Mouse (Mus musculus) gastrocnemius, adult 2 months (tissue): ENCODE results near the gene Lmo7. TPM values are rescaled to one million over a fixed set of nuclear protein-coding genes. Genes with fewer than 3 reads are reported as not detected.
A peak's percentile ranks its signal among the peaks of the same experiment; 100 is the strongest.

Source experiments
- DNase-seq: peaks from one replicate; pipeline ENCODE4 v3.0.0; 2022
- H3K27ac ChIP-seq: fragments of 200-600 bp; 2 replicates; pipeline ENCODE4 v1.8.1; 2022; ENCODE audit warnings: mild to moderate bottlenecking
- H3K4me3 ChIP-seq: fragments of 200-600 bp; 2 replicates; pipeline ENCODE4 v1.8.1; 2022; ENCODE audit warnings: mild to moderate bottlenecking, moderate library complexity
- CTCF ChIP-seq: fragments of 200-600 bp; IDR thresholded peaks from 2 replicates; pipeline ENCODE4 v1.8.1; 2022; ENCODE audit warnings: antibody characterized with exemption, mild to moderate bottlenecking, moderate library complexity
- intact Hi-C: fragments of 180-260 bp; cut with DNase I; formaldehyde crosslinking; loops from one replicate; pipeline ENCODE4 v1.15.1; 2025
- total RNA-seq, 2 experiments: library from RNA; stranded (reverse); gene quantifications; 2 replicates each; pipeline ENCODE4 v1.2.3; 2021

Lmo7 gene
- total RNA-seq, 2 experiments from 2014 or later, result 66.4 to 75.5 TPM

GRCm38 (mm10) chr14:101784315-101784945 lies 54.7 kb downstream of the Lmo7 start:
- no peak overlapping the region for H3K4me3 ChIP-seq
- no peak overlapping the region for H3K27ac ChIP-seq
- intact Hi-C loops, result loop anchor here (5.0 to 10.0 kb wide), 4 partner anchors 90 to 163 kb away; no protein-coding TSS in a partner anchor
- DNase-seq, result no peak
- TF ChIP-seq CTCF, result no peak

DNA sequence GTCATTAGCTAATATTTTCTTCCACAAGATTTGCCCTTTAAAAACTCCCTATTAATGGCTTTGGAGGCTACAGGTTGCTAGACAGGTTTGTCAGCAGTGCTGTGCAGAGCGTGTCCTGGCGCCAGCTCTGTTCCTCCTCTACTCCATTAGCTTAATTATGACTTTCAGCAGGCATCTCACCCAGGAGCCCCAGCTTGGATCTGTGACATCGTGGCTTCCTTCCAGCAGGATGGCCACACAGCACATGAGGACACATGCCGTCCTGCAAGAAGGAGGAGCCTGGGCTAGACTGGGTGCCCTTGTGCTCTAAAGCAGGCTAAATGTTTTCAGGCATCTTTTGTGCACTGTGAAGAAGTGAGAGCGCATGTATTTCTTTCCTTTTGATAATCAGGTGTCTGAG lies 58.1 kb downstream of the Lmo7 start:
- intact Hi-C loops, result loop anchor here (10.0 kb wide), 1 partner anchor 87 kb away; no protein-coding TSS in a partner anchor
- no peak for TF ChIP-seq CTCF
- Histone ChIP-seq H3K4me3 (no peak overlapping the region), H3K27ac (no peak overlapping the region)
- DNase-seq, result peak; percentile 35

GRCm38 (mm10) chr14:101788475-101788874 lies 58.7 kb downstream of the Lmo7 start:
- Histone ChIP-seq H3K27ac (no peak overlapping the region), H3K4me3 (no peak overlapping the region)
- DNase-seq, result no peak
- TF ChIP-seq CTCF, result no peak
- intact Hi-C loops, result loop anchor here (10.0 kb wide), 1 partner anchor 86 kb away; no protein-coding TSS in a partner anchor

- H3K4me3 ChIP-seq, result no peak overlapping the region
- DNase-seq, result no peak
- H3K27ac ChIP-seq, result no peak overlapping the region
- intact Hi-C loops, result no loop called here
- TF ChIP-seq CTCF, result no peak
These were observed 64.9 kb downstream of the Lmo7 start for GRCm38 (mm10) chr14:101794553-101795177.

- intact Hi-C loops, result no loop called here
- TF ChIP-seq CTCF, result no peak
- no peak for DNase-seq
- Histone ChIP-seq H3K4me3 (no peak overlapping the region), H3K27ac (no peak overlapping the region)
These were observed 68.3 kb downstream of the Lmo7 start for GRCm38 (mm10) chr14:101797930-101798500.

DNA sequence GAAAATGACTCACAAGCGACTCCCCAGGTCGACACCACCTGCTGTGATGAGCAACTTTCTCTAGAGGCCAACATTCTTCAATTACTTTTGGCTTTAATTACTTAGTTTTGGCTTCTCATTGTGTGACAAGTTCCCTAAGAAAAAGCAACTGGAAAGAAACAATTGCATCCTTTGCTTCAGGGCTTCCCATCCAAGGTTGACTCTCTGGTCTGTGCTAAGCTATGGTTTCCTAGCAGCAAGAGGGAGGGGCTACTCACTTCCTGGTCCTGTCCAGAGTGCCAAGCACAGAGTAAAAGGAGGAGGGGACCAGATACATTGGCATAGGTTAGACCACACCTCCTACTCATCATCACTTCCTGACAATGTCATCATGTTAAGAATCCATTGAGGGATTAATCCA lies 69.0 kb downstream of the Lmo7 start:
- intact Hi-C loops, result no loop called here
- TF ChIP-seq CTCF, result no peak
- H3K4me3 ChIP-seq, result no peak overlapping the region
- H3K27ac ChIP-seq, result no peak overlapping the region
- DNase-seq, result no peak

- Histone ChIP-seq H3K4me3 (no peak overlapping the region), H3K27ac (peak overlapping the region; percentile 44)
- no peak for TF ChIP-seq CTCF
- no peak for DNase-seq
- intact Hi-C loops, result no loop called here
These were observed 71.9 kb downstream of the Lmo7 start for GRCm38 (mm10) chr14:101801674-101802073.

DNA sequence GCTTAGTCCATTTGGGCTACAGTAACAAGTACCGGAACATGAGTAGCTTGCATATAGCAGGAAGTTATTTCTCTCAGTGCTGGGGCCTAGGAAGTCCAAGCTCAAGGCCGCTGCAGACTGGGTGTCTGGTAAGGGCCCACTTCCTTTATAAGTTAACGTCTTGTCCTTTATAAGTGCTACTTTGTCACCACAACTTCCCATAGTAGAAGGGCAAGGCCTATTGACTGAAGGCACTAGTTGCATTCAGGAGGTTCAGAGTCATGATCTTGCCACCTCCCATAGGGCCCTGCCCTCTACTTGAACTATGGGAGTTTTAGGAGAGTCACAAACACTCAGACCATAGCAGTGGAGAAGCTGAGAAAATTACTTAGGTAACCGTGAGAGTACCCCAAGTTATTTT lies 74.4 kb downstream of the Lmo7 start:
- no peak overlapping the region for H3K4me3 ChIP-seq
- DNase-seq, result no peak
- no peak for TF ChIP-seq CTCF
- peak overlapping the region; percentile 69 for H3K27ac ChIP-seq
- intact Hi-C loops, result loop anchor here (1.0 kb wide), 1 partner anchor 17 kb away; no protein-coding TSS in a partner anchor

- H3K4me3 ChIP-seq, result no peak overlapping the region
- no peak for TF ChIP-seq CTCF
- H3K27ac ChIP-seq, result peak overlapping the region; percentile 69
- peak; percentile 23 for DNase-seq
- intact Hi-C loops, result loop anchor here (1.0 kb wide), 1 partner anchor 17 kb away; no protein-coding TSS in a partner anchor
These were observed 75.0 kb downstream of the Lmo7 start for GRCm38 (mm10) chr14:101804562-101805327.

- intact Hi-C loops, result no loop called here
- H3K27ac ChIP-seq, result peak overlapping the region; percentile 69
- H3K4me3 ChIP-seq, result no peak overlapping the region
- no peak for TF ChIP-seq CTCF
- no peak for DNase-seq
These were observed 75.6 kb downstream of the Lmo7 start for GRCm38 (mm10) chr14:101805328-101805697.

DNA sequence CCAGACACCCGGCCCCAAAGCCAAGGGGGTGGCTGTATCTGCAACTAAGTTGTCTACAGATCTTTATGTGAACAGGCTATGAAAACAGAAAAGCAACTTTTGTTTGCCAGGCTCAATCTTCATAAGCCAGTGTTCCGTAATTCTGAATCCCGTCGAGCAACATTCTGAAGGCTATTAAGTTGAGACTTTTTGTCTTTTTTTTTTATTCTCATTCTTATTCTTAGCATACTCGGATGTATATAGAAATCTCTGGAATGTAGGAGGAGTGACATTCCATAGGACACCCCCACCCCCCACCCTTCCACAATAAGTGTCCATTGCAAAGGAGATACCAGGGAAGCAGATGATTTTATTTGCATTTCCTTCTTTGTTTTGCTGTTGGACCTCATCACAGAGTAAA lies 76.3 kb downstream of the Lmo7 start:
- no peak for DNase-seq
- no peak for TF ChIP-seq CTCF
- Histone ChIP-seq H3K4me3 (no peak overlapping the region), H3K27ac (peak overlapping the region; percentile 69; the same call in 1 of the 2 replicates)
- intact Hi-C loops, result no loop called here

- DNase-seq, result no peak
- intact Hi-C loops, result no loop called here
- Histone ChIP-seq H3K4me3 (no peak overlapping the region), H3K27ac (no peak overlapping the region)
- no peak for TF ChIP-seq CTCF
These were observed 76.8 kb downstream of the Lmo7 start for GRCm38 (mm10) chr14:101806607-101807006.

DNA sequence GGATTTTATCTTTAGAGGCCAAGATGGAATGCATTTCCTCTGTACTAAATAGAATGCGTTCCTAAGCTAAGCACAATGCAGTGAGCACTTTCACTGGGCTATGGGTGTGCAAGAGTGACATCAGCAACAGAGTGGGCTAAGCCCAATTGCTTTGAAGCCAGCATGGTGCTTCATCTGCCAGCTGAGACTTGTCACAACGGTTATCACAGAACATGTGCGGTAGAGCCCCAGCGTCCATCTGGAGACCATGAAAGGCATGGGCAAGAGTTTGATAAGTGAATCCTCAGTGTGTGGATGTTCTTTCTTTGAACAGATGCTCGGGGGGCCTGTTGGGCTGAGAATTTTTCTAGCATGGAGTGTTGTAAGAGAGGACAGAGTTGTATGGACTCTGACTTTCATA lies 86.7 kb downstream of the Lmo7 start:
- no peak for TF ChIP-seq CTCF
- intact Hi-C loops, result no loop called here
- Histone ChIP-seq H3K4me3 (no peak overlapping the region), H3K27ac (no peak overlapping the region; the same call in none of the 2 replicates)
- no peak for DNase-seq
